Mouse (Mus musculus) ovary, postnatal 10 days (tissue): Measurements from ENCODE around the gene Rasl11b.

Experiments used
- DNase-seq: peaks from one replicate; pipeline ENCODE4 v3.0.0; 2022; ENCODE audit warnings: low spot score

The Rasl11b gene

DNA sequence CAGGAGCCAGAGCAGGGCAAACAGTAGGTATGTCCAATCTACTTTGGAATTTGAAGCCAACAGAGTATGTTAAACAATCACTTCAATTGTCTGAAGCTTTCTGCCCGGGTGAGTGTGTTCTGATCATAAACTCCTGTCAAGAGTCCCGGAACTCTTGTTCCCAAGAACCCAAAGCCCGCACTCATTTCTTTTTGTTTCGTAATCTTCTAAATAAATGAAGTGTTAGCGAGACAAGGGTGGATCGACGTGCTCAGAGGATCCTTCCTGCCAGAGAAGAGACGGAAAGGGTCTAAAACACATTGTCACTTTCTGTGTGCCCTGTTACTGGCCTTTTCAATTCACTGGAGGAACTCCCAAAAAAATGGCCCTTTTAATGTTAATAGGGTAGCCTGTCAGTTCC lies 6.2 kb upstream of the Rasl11b start:
- no peak for DNase-seq

DNA sequence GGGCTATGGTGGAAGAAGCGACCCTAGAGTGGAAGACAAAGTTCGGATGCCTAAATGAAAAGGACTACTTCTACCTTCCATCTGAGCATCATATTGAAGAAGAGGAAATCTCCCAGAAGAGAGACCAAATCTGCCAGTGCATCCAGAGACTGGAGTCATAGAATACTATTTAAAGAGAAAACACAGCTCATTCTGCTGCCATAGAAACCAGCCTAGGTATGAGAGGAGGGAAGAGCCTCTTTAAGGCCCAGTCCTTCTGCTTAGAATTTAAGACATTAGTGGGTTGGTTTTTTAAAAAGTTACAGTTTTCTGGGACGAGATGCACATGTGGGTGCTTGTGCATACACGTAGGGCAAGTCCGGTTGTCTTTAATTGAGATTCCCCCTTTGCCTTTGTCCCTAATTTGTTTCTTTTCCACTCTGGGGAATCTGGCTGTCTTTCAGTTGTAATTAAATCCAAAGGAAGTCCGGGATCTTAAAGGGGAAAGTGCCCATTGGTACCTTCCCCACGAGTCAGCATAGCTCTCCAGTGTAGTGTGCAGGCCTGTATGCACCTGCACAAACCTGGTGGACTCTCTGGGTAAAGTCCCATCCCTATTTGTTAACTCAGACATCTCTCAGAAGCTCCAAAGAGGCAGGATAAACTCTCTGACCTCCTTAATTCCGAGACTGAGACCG lies 5.5 kb upstream of the Rasl11b start:
- no peak for DNase-seq

DNA sequence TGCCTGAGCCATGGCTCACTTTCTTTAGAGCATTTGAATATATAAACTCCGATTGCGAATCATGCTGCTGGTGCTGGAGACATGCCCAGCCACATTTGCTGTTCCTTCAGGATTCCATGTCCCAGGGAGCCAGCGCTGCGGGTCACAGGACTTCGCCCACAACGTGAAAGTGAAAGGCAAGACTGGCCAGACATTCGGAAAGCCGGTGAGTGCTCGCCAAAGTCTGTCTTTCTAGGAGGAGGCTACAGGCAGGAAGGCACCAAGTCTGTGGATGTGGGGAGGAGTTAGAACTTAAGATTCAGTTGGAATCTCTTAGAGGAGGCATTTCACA lies 5.0 kb upstream of the Rasl11b start:
- no peak for DNase-seq

DNA sequence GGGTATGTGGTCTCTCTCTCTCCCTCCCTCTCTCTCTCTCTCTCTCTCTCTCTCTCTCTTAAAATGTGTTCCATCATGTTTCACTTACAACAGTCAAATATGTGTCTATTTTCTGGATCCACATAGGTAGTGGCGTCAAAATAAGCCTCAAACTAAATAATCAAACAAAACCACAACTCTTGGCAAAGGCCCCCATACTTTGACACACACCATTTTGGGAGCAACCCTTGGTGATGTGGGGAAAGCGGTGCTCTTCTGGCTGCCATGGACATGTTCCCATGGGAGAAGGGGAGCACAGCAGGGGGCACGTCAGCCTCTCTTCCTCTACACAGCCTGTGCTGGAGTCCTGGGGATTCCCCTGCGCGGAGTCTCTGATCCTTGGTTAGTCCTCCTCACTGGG lies 4.2 kb upstream of the Rasl11b start:
- DNase-seq: no peak

DNA sequence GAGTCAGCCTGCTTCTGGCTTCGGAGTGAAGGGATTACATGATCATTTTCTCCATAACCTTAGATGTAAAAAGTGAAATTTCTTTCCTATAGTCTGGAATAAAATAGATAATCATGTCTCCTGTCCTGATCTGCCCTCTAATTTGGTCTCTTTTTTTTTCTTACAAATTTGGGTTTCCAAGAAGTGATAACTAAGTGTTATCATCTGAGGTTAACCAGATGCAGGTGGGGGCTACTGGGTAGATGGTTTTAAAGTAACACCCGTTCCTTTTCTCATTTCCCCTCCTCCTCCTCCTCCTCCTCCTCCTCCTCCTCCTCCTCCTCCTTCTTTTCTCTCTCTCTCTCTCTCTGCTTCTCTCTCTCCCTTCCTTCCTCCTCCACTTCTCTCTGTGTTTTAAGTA lies 2.1 kb upstream of the Rasl11b start:
- no peak for DNase-seq

DNA sequence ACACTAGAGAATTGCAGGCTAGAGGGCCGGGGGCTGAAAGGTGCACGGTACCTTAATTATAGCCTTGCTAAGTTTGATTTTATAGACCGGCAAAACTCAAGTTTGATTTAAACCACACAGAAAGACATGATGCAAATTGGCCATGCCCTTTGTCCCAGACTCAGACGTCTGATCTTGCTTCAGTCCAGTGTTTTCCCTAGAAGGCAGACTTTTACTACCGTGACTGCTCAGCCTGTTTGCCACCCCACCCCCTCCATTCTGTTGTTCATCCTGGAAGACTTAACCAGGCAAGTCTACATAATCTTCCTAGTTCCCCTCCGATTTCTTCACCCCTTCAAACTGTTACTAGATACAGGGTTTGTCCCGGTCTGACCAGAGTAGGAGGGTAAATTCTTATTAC lies 1.5 kb upstream of the Rasl11b start:
- DNase-seq: no peak

DNA sequence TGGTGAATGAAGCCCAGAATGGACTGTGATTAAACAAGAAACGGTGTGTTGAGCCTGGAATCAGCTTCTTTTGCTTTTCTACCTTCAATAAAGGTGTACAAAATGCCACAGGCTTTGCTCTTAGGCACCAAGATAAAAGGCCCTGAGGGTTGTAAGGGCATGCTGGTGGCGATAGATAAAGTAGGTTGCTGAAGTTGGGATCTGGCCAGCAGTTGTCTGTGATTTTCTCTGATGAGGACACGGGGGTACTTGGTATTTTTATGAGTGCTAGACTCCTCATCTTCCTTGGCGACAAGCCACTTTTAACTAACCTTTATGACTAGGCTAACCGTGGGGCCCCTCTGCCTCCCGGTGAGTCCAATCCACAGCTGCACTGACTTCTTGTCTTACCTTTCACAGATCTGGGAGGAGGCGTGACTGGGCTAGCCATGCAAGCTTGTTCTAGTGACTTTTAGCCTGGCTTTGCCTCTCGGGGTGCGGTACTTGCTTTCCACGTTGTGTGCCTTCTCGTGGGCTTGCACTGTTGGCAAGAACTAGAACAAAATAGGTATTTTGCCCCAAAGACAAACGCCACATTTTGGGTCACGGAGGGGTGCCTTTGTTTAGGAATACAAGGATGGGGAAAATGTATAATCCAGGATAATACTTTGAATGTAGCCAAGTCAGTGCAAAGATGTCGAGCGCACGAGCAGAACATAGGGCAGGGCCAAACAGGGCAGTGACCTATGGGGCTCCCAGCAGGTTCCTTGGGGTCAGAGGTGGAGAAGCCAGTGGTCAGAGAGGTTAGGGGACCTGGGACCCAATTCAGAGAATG lies 852 bp upstream of the Rasl11b start:
- DNase-seq: no peak

DNA sequence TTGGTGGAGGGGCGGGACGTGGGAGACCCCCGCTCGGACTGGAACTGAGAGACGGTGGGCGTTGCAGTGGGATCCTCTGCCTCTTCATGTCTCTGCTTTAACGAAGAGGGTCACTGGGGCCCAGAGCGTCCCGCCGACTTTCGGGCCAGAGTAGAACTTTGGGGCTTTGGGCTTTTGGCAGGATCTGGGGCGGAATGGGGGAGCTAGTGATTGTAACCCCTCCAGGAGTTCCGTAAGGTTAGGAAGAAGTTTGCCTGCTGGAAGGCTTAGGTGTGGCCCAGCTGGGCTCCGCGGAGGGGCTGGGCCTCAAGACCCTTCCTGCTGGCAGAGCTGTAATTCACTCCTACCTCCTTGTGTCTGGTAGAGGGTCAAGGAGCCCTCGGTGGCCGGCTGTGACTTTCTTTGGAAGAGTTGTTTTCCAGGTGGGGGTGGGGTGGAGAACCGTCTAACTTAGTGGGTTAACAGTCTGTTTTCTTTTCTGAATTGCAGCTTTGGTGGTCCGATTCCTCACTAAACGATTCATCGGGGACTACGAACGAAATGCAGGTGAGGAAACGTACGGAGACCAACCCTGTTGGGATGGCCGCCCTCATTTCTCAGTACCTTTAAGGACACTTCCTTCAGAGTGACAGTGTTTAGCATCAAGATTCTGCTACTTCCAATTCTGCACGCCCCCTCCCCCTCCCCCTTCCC lies 674 bp downstream of the Rasl11b start:
- DNase-seq: no peak

DNA sequence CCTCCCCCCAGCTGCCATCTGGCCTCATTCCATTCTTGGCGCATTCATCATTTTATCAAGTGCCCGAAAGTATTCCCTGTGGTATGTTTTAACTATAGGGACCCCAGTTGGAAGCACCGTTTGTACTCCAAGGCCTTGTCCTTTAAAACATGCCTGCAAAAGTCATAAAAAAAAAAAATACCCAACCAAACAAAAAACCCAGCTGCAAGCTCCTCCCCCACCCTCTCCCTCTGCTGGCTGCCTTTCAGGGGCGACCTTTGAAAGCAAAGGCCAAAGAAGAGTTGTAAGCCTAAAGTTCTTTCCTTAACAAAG lies 1.2 kb downstream of the Rasl11b start:
- DNase-seq: no peak

DNA sequence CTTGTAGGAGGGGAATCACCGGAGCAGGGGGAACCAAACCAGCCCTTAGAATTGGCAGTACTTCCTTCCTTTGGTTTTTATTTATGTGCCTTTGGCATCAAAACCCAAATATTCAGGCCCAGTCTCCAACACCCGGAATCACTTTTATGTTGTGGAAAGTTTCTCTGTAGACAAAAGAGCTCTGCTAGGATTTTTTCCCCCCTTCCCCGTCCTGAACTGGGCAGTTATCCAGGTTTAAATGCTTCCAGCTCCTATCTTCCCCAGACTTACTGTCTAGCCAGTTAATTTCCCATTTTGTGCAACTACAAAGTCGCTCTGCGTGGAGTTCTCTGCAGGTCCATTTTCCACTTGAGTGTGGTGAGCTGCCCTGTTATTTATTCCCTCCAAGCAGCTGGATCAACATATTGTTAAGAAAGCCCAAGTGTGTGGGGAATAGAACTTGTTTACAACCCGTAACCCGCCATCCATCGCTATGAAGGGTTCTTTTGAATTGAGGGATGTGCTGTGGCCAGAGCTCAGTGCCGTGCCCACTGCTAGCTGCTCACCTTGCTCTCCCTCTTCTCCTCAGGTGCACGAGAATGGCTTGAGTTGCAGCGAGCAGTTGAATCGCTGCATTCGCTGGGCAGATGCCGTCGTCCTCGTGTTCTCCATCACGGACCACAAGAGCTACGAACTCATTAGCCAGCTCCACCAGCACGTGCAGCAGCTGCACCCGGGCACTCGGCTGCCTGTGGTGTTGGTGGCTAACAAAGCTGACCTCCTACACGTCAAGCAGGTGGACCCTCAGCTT lies 2.6 kb downstream of the Rasl11b start:
- no peak for DNase-seq

DNA sequence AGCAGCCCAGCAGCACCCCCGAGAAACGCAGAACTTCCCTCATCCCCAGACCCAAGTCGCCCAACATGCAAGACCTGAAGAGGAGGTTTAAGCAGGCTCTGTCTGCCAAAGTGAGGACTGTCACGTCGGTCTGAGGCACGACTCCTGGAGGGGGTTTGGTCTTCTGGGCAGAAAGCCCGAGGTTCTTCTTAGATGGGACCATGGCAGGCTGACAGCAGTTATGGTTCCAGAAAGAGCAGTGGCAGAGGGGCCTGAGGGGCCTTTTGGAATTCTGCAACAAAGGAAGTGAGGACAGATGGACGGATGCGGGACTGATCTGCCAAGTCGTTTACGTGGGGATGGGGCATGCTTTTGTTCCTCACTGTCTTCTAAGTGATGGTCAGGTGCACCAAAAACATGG lies 3.4 kb downstream of the Rasl11b start:
- no peak for DNase-seq

DNA sequence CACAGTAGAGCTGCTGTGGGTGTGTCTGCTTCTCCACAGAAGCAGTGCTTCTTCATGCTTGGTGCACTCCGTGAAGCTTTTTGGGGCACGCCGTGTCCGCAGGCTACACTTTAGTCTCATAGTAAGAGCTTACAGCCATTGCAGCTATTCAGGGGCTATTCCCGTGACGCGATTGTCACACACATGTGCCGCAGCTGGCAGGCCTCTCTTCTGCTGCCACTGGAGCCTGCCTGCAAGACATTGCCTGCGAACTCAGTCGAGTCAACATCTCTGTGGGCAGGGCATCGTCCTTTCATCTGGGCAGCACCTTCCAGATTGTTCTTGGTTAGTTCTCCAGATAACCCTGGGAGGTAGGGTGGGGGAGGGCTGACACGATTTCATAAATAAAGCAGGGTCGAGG lies 4.7 kb downstream of the Rasl11b start:
- no peak for DNase-seq

DNA sequence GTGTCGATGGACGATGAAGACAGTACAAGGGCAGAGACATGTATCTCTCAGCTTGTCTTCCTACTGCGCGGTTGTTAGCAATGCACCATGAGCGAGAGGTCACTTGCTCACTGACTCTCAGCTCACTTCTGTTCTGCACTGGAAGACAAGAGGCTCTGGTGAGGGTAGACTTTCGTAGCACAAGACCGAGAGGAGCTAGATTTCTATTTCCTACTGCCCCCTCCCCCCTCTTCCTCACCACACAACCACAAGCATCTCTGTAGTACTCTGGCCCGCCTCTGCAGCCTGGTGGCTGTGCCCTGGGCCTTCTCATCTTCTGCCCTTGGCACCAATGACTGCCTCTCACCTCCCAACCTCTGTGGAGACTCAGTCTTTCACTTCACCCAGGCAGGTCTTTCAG lies 5.4 kb downstream of the Rasl11b start:
- no peak for DNase-seq

DNA sequence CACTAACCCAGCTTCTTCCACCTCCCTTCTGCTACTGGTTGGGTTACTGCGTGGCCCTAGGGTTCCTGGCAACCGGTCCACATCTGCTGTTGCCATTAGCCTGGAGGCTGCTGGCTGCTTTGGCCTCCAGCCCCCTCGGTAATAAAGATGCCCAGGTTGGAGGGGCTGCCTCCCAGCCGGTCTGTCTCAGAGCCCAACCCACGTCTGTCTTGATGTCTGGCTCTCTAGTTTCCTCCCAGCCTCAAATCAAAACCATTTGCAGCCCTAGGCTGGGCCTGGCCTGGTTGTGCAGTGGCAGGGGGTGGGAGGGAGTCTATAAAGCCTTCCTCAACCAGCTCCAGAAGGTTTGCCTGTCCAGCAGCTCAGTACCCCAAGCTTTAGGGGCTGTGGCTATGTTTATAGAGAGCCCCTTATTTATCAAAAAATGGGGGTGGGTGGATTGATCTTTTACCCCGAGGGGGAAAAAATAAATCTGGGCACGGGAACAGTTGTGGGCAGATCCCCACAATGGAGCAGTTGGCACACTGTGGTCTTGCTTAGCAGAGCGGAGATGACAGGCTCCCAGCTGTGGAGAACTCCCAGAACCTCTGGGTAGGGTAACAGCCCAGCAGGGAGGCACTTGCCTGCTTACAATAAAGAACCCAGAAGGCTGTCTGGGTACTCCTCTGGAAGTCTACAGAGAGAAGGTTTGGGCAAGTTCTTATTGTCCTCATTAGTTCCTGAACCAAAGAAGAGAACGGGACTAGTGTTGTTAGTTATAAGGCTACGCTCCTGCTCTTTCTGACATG lies 6.7 kb downstream of the Rasl11b start:
- no peak for DNase-seq

DNA sequence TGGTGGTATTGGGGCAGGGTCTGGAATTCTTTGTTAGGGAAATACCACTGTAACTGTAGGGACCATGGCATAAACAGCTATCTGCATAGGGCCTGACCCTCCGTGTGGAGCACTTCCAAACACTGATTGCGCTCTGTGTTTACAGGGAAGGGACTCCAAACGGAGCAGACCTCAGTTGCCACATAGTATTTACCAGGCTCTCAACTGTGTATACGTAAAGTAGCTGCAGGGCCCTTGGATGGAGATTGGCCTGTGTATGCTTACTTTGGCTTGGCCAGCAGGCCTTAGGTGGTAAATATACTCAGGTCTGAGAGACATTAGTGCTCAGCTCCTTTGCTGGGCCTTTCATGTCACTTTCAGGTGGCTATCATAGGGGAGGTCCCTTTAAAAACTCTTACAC lies 7.4 kb downstream of the Rasl11b start:
- DNase-seq: no peak

DNA sequence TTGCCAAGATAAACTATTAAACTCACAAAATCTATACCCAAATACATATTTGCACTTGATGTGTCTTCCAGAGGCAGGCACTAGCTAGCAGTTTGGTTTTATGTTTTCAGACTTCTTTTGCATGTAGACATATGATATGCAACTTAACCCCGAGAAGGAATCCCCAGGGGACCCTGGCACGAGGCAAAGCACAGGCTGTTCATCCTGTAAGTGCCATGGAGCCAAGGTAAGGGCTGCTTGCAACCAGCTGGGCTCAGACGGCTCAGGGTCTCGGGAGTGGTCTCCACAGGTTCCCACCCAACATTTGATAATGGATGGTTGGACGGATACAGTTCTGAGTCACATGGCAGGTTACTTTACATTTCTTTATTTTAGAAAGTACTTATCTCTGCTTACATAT lies 9.4 kb downstream of the Rasl11b start:
- no peak for DNase-seq

DNA sequence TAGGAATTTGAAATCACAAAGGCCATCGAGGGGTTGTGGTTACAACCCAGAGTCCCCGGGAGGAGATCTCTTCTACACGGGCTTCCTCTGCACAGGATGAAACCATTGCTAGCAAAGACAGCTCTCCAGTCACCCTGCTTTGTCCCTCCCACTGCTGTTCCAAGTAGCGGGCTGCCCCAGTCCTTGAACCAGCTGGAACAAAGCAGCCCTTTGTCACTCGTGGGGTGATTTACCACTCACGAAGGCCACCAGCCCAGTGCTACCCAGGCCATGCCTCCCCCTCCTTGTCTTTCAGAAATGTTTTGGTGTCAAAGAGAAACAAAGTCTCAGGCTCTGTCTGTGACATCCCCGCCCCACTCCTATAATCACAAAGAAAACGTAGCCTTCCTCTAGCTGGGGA lies 10.4 kb downstream of the Rasl11b start:
- DNase-seq: no peak

DNA sequence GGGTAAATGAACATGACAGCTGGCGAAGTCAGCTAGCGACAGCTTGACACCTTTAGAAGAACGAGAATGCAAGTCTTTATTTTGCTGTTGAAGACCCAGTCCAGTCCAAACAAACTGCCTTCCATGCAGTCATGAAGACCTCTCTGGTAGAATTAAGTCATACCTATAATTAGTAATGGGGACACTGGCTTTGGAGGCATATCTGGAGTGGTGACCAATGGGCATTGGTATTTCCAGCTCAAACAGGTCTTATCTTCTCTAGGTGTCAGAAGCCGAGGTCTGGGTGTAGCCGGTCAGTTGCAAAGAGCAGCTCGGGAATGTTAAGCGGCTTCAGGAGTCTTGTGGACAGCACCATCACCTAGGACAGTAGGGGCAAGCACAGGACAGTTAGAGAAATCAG lies 11.0 kb downstream of the Rasl11b start:
- no peak for DNase-seq

DNA sequence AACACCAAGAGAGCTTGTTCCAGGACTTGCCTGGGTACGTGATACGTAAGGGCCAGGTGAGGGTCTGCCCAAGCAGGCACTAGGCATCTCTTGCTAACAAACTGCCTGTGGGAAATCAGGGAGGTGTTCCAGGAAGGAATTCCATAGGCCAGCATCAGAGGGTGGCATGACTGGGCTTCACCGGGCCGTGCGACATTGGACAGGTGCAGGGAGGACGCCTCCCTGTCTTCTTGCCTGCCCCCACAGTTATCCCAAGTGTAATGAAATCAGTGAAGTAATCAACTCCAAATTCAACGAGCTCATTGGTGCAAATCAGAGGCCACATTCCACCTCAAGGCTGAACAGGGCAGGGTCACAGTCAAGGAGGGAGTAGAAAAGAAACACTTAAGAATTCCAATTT lies 11.6 kb downstream of the Rasl11b start:
- no peak for DNase-seq

DNA sequence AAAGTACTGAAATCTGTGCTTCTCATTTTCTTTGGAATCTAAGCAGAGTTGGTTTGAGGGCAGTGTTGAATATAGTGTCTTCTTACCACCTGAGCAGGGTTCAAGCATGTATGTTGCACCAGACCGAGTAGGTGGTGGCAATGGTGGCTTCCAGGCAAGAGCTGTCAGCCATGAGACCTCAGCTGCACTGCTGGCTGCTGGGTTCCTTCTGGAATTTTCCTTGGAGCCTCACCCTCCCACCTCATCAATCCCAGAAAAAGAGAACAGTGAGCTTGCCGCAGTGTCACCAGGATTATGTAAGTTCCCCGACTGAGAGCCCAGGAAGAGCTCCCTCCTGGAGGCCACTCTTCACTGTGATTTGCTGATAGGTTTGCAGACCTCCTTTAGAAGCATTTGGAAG lies 12.1 kb downstream of the Rasl11b start:
- DNase-seq: no peak

DNA sequence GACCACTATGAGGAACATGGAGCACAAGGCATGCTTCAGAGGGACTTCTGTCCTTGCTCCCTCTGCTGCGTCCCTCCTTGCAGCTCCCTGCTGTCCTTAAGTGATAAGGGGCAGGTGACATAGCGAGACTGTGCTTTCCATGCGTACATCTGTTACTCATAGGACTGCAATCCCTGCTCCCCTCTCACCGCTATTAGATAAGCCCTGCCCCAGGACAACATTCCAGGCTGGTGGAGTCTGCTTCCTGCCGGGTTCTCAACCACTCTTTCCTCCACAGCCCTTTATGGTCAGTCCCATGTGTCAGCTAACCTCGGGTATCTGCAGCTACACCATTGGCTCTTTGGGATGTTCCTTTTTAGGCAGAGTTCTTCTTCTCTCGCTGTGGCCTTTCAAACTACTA lies 13.4 kb downstream of the Rasl11b start:
- no peak for DNase-seq

DNA sequence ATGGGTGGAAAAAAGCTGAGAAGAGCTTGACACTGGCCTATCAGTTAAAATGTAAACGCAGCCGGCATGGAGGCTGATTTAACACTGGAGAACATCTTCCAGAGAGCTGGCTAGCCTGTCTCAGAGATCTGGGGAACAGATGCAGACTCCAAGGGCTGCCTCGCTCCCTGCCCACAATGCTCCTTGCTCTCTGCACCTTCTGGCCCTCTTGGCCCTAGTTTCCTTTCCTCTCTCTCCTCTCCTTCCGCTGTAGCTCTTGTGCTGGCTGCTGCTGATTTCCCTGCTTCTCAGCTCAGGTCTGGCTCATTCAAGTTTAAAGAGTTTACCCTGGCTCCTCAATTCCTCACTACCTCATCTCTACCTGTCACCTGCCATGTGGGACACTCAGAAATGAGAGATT lies 14.6 kb downstream of the Rasl11b start:
- DNase-seq: no peak
